Mouse (Mus musculus) liver, postnatal 0 days (tissue): ENCODE results near the gene Dars2. TPM values are rescaled to one million over a fixed set of nuclear protein-coding genes. Genes with fewer than 3 reads are reported as not detected.
"Not testable (repeated sequence)": the region's sequence is repeated elsewhere in the genome, so short reads cannot be mapped to it uniquely, and the experiment has no call there.

ENCODE experiments used
- ATAC-seq: fragments of 200-750 bp; cut with Nextera tagmentation; 2 replicates; pipeline ENCODE4 v1.8.0; 2017; ENCODE audit warnings: mild to moderate bottlenecking, moderate library complexity
- DNase-seq: peaks from one replicate; pipeline ENCODE4 v3.0.0-alpha.2; 2016
- H3K27ac ChIP-seq: fragments of 300-500 bp; sonication (generic); 2 replicates; pipeline ENCODE4 v1.5.1; 2014; ENCODE audit warnings: antibody characterized with exemption, moderate library complexity, mild to moderate bottlenecking, low read depth
- H3K27me3 ChIP-seq: fragments of 300-500 bp; sonication (generic); 2 replicates; pipeline ENCODE4 v1.6.1; 2014; ENCODE audit warnings: low read length, control low read depth, mixed read lengths; ENCODE audit not compliant: insufficient read depth
- H3K36me3 ChIP-seq: fragments of 300-500 bp; sonication (generic); replicated peaks from 2 replicates; pipeline ENCODE4 v1.6.1; 2014; ENCODE audit warnings: mild to moderate bottlenecking, control low read depth, low read length, moderate library complexity, mixed read lengths; ENCODE audit not compliant: insufficient read depth
- H3K4me1 ChIP-seq: fragments of 300-500 bp; sonication (generic); 2 replicates; pipeline ENCODE4 v1.6.1; 2014; ENCODE audit warnings: antibody characterized with exemption, mild to moderate bottlenecking, control low read depth; ENCODE audit not compliant: insufficient read depth
- H3K4me2 ChIP-seq: fragments of 300-500 bp; sonication (generic); 2 replicates; pipeline ENCODE4 v1.6.1; 2014; ENCODE audit warnings: low read depth, mild to moderate bottlenecking, low read length, moderate library complexity, mixed read lengths
- H3K4me3 ChIP-seq: fragments of 300-500 bp; sonication (generic); 2 replicates; pipeline ENCODE4 v1.5.1; 2014; ENCODE audit warnings: low read depth, low read length
- H3K9ac ChIP-seq: fragments of 300-500 bp; sonication (generic); replicated peaks from 2 replicates; pipeline ENCODE4 v1.6.1; 2014; ENCODE audit warnings: mild to moderate bottlenecking, moderate library complexity
- H3K9me3 ChIP-seq: fragments of 300-500 bp; sonication (generic); 2 replicates; pipeline ENCODE4 v1.6.1; 2016; ENCODE audit warnings: mild to moderate bottlenecking, control low read depth, low read length, mixed read lengths
- CTCF ChIP-seq: sonication (generic); IDR thresholded peaks from 2 replicates; pipeline ENCODE4 v1.5.1; 2016; ENCODE audit warnings: antibody characterized with exemption, low read depth
- EP300 ChIP-seq: IDR thresholded peaks from 2 replicates; pipeline ENCODE4 v1.6.1; 2016; ENCODE audit warnings: antibody characterized with exemption, low read depth, mild to moderate bottlenecking
- WGBS: fragments of 180-500 bp; shearing (Covaris S2); extraction: QIAGEN DNeasy Blood & Tissue Kit; methylation state at CpG from one replicate; pipeline ENCODE4 v1.1.7; 2014; ENCODE audit not compliant: insufficient replicate concordance; 5-methylcytosine and 5-hydroxymethylcytosine counted together
- polyA plus RNA-seq: library from polyadenylated mRNA; unstranded; fragments of >200 nt; fragmentation: Nextera tagmentation; extraction: Ambion mirVana; gene quantifications from 2 replicates; pipeline ENCODE4 v1.2.1, GENCODE M21; 2015

Gene Dars2
- polyA plus RNA-seq, 1 experiment from 2014 or later = 16.2 TPM

GRCm38 (mm10) chr1:161032345-161032744 is 38.1 kb downstream of the Dars2 start:
- TF ChIP-seq EP300 = no peak
- TF ChIP-seq CTCF = no peak
- H3K9ac ChIP-seq = no peak overlapping the region
- no peak for ATAC-seq
- no peaks in the 10 kb centered on the region for H3K9me3 ChIP-seq
- no peak overlapping the region for H3K4me2 ChIP-seq
- H3K27me3 ChIP-seq = no peaks in the 10 kb centered on the region
- H3K27ac ChIP-seq = no peak overlapping the region
- DNase-seq = no peak
- peaks cover 14% of the 10 kb centered on the region for H3K36me3 ChIP-seq
- H3K4me1 ChIP-seq = peaks cover 16% of the 10 kb centered on the region
- H3K4me3 ChIP-seq = no peak overlapping the region
- WGBS = 73% methylated on average over 7 of the region's 7 CpGs

DNA sequence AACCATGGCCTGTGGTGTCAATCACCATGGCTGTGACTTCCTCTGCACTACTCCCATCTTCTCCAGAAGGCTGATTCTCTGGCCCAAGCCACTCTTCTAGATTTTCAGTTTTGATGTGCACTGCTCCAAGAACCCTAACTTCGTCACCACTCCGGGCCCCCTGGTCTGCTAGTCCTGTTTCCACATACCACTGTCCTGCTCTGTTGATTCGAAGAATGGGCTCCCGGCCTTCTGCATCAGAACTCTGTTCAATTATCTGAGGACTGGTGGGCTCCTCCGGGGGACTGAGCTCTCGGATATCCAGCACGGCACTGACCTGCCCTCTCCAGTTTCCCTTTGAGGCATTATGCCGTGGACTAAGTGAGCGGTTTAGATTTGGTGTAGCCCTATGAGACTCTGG is 38.6 kb downstream of the Dars2 start:
- no peak for DNase-seq
- Histone ChIP-seq H3K4me1 (peaks cover 16% of the 10 kb centered on the region), H3K9ac (no peak overlapping the region), H3K27ac (no peak overlapping the region), H3K4me3 (no peak overlapping the region), H3K9me3 (no peaks in the 10 kb centered on the region), H3K4me2 (no peak overlapping the region), H3K36me3 (peaks cover 12% of the 10 kb centered on the region), H3K27me3 (no peaks in the 10 kb centered on the region)
- 87% methylated on average over 9 of the region's 9 CpGs for WGBS
- ATAC-seq = no peak
- TF ChIP-seq CTCF (no peak), EP300 (no peak)

DNA sequence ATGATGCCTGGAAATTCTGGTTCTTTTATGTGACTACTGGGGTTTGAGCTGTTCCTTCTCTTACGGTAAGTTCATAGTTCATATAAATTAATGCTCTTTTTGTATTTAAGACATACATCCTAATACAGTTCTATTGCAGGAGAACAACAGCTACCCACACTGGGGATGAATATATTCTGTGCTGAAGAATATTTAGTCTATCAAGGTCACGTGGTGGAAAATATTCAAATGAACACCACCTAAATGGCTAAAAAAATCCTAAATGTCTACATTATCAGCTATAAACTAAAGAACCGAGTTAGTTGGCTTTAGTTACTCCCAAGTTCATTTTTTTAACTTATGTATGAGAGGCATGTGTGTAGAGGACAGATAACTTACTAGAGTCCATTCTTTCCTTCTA is 40.4 kb downstream of the Dars2 start:
- no peak for TF ChIP-seq EP300

GRCm38 (mm10) chr1:161028427-161028826 is 42.0 kb downstream of the Dars2 start:
- not testable (repeated sequence) for ATAC-seq, H3K4me1 ChIP-seq
- WGBS = 83% methylated on average over 1 of the region's 1 CpGs

More for the DNA sequence above, 40.4 kb downstream of the Dars2 start:
- Histone ChIP-seq H3K27me3 (no peaks in the 10 kb centered on the region), H3K9ac (no peak overlapping the region), H3K4me1 (peaks cover 8% of the 10 kb centered on the region; the same call in 1 of the 2 replicates), H3K9me3 (no peaks in the 10 kb centered on the region), H3K36me3 (peaks cover 3% of the 10 kb centered on the region; the same call in 1 of the 2 replicates), H3K27ac (no peak overlapping the region), H3K4me3 (no peak overlapping the region), H3K4me2 (no peak overlapping the region)
- 80% methylated on average over 3 of the region's 3 CpGs for WGBS
- DNase-seq = no peak
- ATAC-seq = no peak

DNA sequence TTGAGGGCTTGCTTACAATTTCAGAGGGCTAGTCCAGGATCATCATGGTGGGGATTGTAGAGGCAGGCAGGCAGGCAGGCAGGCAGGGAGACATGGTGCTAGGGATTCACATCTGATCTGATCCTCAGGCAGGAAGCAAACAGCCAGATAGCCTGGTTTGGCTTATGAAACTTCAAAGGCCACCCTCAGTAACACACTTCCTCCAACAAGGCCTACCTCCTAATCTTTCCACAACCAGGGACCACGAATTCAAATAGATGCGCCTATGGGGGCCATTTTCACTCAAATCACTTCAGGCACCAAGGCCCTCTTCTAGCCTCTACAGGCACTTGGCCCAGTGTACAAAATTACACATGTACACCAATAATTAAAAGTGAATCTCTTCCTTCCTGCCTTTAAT is 43.3 kb downstream of the Dars2 start:
- no peak overlapping the region for H3K27ac ChIP-seq
- peaks cover 3% of the 10 kb centered on the region; the same call in 1 of the 2 replicates for H3K36me3 ChIP-seq
- no peak for DNase-seq
- WGBS = 59% methylated on average over 2 of the region's 2 CpGs
- no peak for TF ChIP-seq EP300
- no peak for TF ChIP-seq CTCF
- ATAC-seq = no peak
- no peaks in the 10 kb centered on the region for H3K27me3 ChIP-seq
- no peaks in the 10 kb centered on the region for H3K9me3 ChIP-seq
- H3K9ac ChIP-seq = no peak overlapping the region
- no peak overlapping the region for H3K4me2 ChIP-seq
- no peaks in the 10 kb centered on the region for H3K4me1 ChIP-seq
- no peak overlapping the region for H3K4me3 ChIP-seq

More at GRCm38 (mm10) chr1:161028427-161028826, 42.0 kb downstream of the Dars2 start:
- H3K9me3 ChIP-seq, DNase-seq, H3K4me3 ChIP-seq, H3K27me3 ChIP-seq, H3K4me2 ChIP-seq, H3K9ac ChIP-seq, H3K36me3 ChIP-seq, H3K27ac ChIP-seq: not testable (repeated sequence)

DNA sequence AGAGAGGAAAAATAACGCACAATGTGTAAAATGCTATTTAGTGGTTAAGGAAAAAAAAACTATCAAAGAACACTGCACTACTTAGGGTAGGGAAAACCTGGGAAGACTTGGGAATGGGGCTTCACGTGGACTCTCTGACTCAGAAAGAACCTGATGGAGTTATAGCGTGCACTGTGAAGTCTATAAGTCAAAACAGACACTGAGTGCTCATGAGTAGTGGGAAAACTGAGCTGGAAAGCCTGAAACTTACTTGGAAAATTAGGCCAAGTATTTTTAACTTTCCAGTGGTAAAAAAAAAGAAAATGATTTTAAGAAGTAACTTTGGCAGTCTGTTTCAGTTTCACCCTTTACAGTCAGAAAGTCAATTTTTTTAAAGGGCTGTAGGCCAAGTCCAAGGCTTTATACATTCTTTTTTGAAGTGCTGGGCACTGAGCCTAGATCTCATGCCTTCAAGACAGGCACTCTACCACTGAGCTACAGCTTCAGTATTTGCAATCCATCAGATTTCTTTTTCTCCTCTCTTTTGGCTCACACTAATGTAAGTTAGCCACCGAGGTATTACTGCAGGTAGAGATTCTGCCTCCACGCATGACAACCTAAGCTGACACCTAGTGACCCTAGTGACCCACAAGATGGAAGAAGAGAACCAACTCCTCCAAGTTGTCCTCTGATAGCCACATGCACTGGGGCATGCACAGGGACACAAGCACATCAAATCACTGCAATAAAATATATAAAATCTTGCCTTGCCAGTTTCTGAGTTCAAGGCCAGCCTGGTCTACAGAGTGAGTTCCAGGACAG is 44.8 kb downstream of the Dars2 start:
- H3K36me3 ChIP-seq = peaks cover 4% of the 10 kb centered on the region; the same call in 1 of the 2 replicates
- H3K9ac ChIP-seq = no peak overlapping the region
- no peaks in the 10 kb centered on the region for H3K9me3 ChIP-seq
- no peaks in the 10 kb centered on the region for H3K4me1 ChIP-seq
- no peak overlapping the region for H3K4me3 ChIP-seq
- no peak overlapping the region for H3K27ac ChIP-seq
- H3K27me3 ChIP-seq = no peaks in the 10 kb centered on the region
- 86% methylated on average over 5 of the region's 5 CpGs for WGBS
- no peak for DNase-seq
- no peak overlapping the region for H3K4me2 ChIP-seq
- no peak for ATAC-seq
- no peak for TF ChIP-seq EP300
